Mouse (Mus musculus): ENCODE data around the gene Ppp2r1b. TPM values are rescaled to one million over a fixed set of nuclear protein-coding genes. Genes with fewer than 3 reads are reported as not detected.
A peak's percentile ranks its signal among the peaks of the same experiment; 100 is the strongest.

Ppp2r1b gene
- polyA plus RNA-seq, 1 experiment, result 0.92 TPM

- peaks cover 2% of the 10 kb centered on the region for H3K4me1 ChIP-seq (ENCODE audit: control insufficient read depth)
- H3K27me3 ChIP-seq (ENCODE audit: control insufficient read depth), result no peaks in the 10 kb centered on the region
- H3K9me3 ChIP-seq (ENCODE audit: control insufficient read depth, low read length), result no peaks in the 10 kb centered on the region
- peaks cover 89% of the 10 kb centered on the region for H3K36me3 ChIP-seq (ENCODE audit: control insufficient read depth)
- TF ChIP-seq TAL1 (IDR thresholded peaks at IDR 0.05; ENCODE audit: low read length) (no peak), GATA1 (IDR thresholded peaks at IDR 0.05; ENCODE audit: low read length) (no peak)
- no peak overlapping the region for H3K4me3 ChIP-seq (replicated peaks)
These were observed 66.9 kb downstream of the Ppp2r1b start for GRCm38 (mm10) chr9:50911861-50912515.

GRCm38 (mm10) chr9:50918131-50918530 lies 73.0 kb downstream of the Ppp2r1b start:
- H3K4me1 ChIP-seq (ENCODE audit: control insufficient read depth), result peaks cover 56% of the 10 kb centered on the region
- no peaks in the 10 kb centered on the region for H3K9me3 ChIP-seq (ENCODE audit: control insufficient read depth, low read length)
- no peaks in the 10 kb centered on the region for H3K27me3 ChIP-seq (ENCODE audit: control insufficient read depth)
- TF ChIP-seq TAL1 (IDR thresholded peaks at IDR 0.05; ENCODE audit: low read length), result no peak
- no peak for TF ChIP-seq GATA1 (IDR thresholded peaks at IDR 0.05; ENCODE audit: low read length)
- H3K4me3 ChIP-seq (replicated peaks), result no peak overlapping the region
- H3K36me3 ChIP-seq (ENCODE audit: control insufficient read depth), result peaks cover 58% of the 10 kb centered on the region

DNA sequence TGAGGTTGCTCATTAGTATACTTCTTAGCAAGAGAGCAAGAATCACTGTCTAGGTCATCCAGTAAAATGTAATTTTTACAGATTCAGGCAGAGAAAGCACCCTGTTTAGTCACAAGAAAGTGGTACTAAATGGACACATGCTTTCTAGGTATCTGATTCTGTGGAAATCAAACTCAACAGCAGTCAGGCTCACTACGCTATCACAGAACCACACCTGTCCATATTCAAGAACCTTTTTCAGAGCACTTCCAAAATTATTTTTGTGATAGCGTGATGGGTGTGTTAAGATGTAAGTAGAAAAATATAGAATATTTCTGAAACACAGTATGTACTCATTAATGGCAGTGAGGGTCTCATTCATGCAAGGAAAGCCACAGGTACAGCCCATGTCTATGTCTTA lies 74.5 kb downstream of the Ppp2r1b start:
- H3K4me1 ChIP-seq (ENCODE audit: control insufficient read depth), result peaks cover 70% of the 10 kb centered on the region
- TF ChIP-seq TAL1 (IDR thresholded peaks at IDR 0.05; ENCODE audit: low read length) (peak; percentile 67), GATA1 (IDR thresholded peaks at IDR 0.05; ENCODE audit: low read length) (peak; percentile 46; the same call in 1 of the 2 replicates)
- H3K4me3 ChIP-seq (replicated peaks), result no peak overlapping the region
- peaks cover 43% of the 10 kb centered on the region for H3K36me3 ChIP-seq (ENCODE audit: control insufficient read depth)
- no peaks in the 10 kb centered on the region for H3K27me3 ChIP-seq (ENCODE audit: control insufficient read depth)
- no peaks in the 10 kb centered on the region for H3K9me3 ChIP-seq (ENCODE audit: control insufficient read depth, low read length)

- H3K36me3 ChIP-seq (ENCODE audit: control insufficient read depth), result peaks cover 32% of the 10 kb centered on the region
- H3K4me3 ChIP-seq (replicated peaks), result no peak overlapping the region
- H3K27me3 ChIP-seq (ENCODE audit: control insufficient read depth), result no peaks in the 10 kb centered on the region
- no peaks in the 10 kb centered on the region for H3K9me3 ChIP-seq (ENCODE audit: control insufficient read depth, low read length)
- H3K4me1 ChIP-seq (ENCODE audit: control insufficient read depth), result peaks cover 80% of the 10 kb centered on the region
- no peak for TF ChIP-seq TAL1 (IDR thresholded peaks at IDR 0.05; ENCODE audit: low read length)
- TF ChIP-seq GATA1 (IDR thresholded peaks at IDR 0.05; ENCODE audit: low read length), result no peak
These were observed 76.1 kb downstream of the Ppp2r1b start for GRCm38 (mm10) chr9:50920933-50921895.

- Histone ChIP-seq H3K9me3 (ENCODE audit: control insufficient read depth, low read length) (no peaks in the 10 kb centered on the region), H3K4me1 (ENCODE audit: control insufficient read depth) (peaks cover 84% of the 10 kb centered on the region), H3K27me3 (ENCODE audit: control insufficient read depth) (no peaks in the 10 kb centered on the region), H3K36me3 (ENCODE audit: control insufficient read depth) (peaks cover 28% of the 10 kb centered on the region), H3K4me3 (replicated peaks) (peak overlapping the region; percentile 23)
- TF ChIP-seq GATA1 (IDR thresholded peaks at IDR 0.05; ENCODE audit: low read length), result 0 out of 2 replicates have a peak, but pooled peaks have one; percentile 28
- no peak for TF ChIP-seq TAL1 (IDR thresholded peaks at IDR 0.05; ENCODE audit: low read length)
These were observed 77.5 kb downstream of the Ppp2r1b start for GRCm38 (mm10) chr9:50922363-50923153.

- H3K27me3 ChIP-seq (ENCODE audit: control insufficient read depth), result no peaks in the 10 kb centered on the region
- peak overlapping the region; percentile 11 for H3K4me3 ChIP-seq (replicated peaks)
- no peaks in the 10 kb centered on the region for H3K9me3 ChIP-seq (ENCODE audit: control insufficient read depth, low read length)
- H3K36me3 ChIP-seq (ENCODE audit: control insufficient read depth), result peaks cover 31% of the 10 kb centered on the region
- peak; percentile 60 for TF ChIP-seq TAL1 (IDR thresholded peaks at IDR 0.05; ENCODE audit: low read length)
- peak; percentile 94 for TF ChIP-seq GATA1 (IDR thresholded peaks at IDR 0.05; ENCODE audit: low read length)
- peaks cover 78% of the 10 kb centered on the region for H3K4me1 ChIP-seq (ENCODE audit: control insufficient read depth)
These were observed 79.4 kb downstream of the Ppp2r1b start for GRCm38 (mm10) chr9:50924454-50924853.

- Histone ChIP-seq H3K27me3 (ENCODE audit: control insufficient read depth) (no peaks in the 10 kb centered on the region), H3K4me3 (replicated peaks) (no peak overlapping the region), H3K36me3 (ENCODE audit: control insufficient read depth) (peaks cover 40% of the 10 kb centered on the region), H3K4me1 (ENCODE audit: control insufficient read depth) (peaks cover 65% of the 10 kb centered on the region), H3K9me3 (ENCODE audit: control insufficient read depth, low read length) (no peaks in the 10 kb centered on the region)
- TF ChIP-seq GATA1 (IDR thresholded peaks at IDR 0.05; ENCODE audit: low read length), result peak; percentile 16; the same call in 1 of the 2 replicates
- TF ChIP-seq TAL1 (IDR thresholded peaks at IDR 0.05; ENCODE audit: low read length), result no peak
These were observed 80.7 kb downstream of the Ppp2r1b start for GRCm38 (mm10) chr9:50925801-50926200.

GRCm38 (mm10) chr9:50929986-50930385 lies 84.9 kb downstream of the Ppp2r1b start:
- H3K27me3 ChIP-seq (ENCODE audit: control insufficient read depth), result no peaks in the 10 kb centered on the region
- H3K4me3 ChIP-seq (replicated peaks), result no peak overlapping the region
- H3K36me3 ChIP-seq (ENCODE audit: control insufficient read depth), result peaks cover 66% of the 10 kb centered on the region
- H3K4me1 ChIP-seq (ENCODE audit: control insufficient read depth), result peaks cover 25% of the 10 kb centered on the region
- no peak for TF ChIP-seq GATA1 (IDR thresholded peaks at IDR 0.05; ENCODE audit: low read length)
- H3K9me3 ChIP-seq (ENCODE audit: control insufficient read depth, low read length), result no peaks in the 10 kb centered on the region
